Mouse (Mus musculus) midbrain, embryonic 14.5 days (tissue): Measurements from ENCODE around the gene Sord. TPM values are rescaled to one million over a fixed set of nuclear protein-coding genes. Genes with fewer than 3 reads are reported as not detected.

ENCODE experiments used
- ATAC-seq: fragments of 200-750 bp; cut with Nextera tagmentation; 2 replicates; pipeline ENCODE4 v1.8.0; 2017; ENCODE audit warnings: moderate number of reproducible peaks, moderate library complexity; ENCODE audit not compliant: low FRiP score, low TSS enrichment
- DNase-seq: peaks from one replicate; pipeline ENCODE4 v3.0.0-alpha.2; 2015
- H3K27ac ChIP-seq: fragments of 300-500 bp; sonication (generic); replicated peaks from 2 replicates; pipeline ENCODE4 v1.5.1; 2014; ENCODE audit warnings: mild to moderate bottlenecking, low read depth, low read length, moderate library complexity
- H3K27me3 ChIP-seq: fragments of 300-500 bp; sonication (generic); 2 replicates; pipeline ENCODE4 v1.6.1; 2014; ENCODE audit warnings: low read length, control low read depth, mixed read lengths; ENCODE audit not compliant: control insufficient read depth, insufficient read depth
- H3K36me3 ChIP-seq: fragments of 300-500 bp; sonication (generic); 2 replicates; pipeline ENCODE4 v1.6.1; 2014; ENCODE audit warnings: low read length, control low read depth; ENCODE audit not compliant: control insufficient read depth, insufficient read depth
- H3K4me1 ChIP-seq: fragments of 300-500 bp; sonication (generic); 2 replicates; pipeline ENCODE4 v1.6.1; 2014; ENCODE audit warnings: mild to moderate bottlenecking, antibody characterized with exemption, low read length, control low read depth; ENCODE audit not compliant: control insufficient read depth, insufficient read depth
- H3K4me2 ChIP-seq: fragments of 300-500 bp; sonication (generic); 2 replicates; pipeline ENCODE4 v1.6.1; 2014; ENCODE audit warnings: mild to moderate bottlenecking, low read length, moderate library complexity
- H3K4me3 ChIP-seq: fragments of 300-500 bp; sonication (generic); replicated peaks from 2 replicates; pipeline ENCODE4 v1.5.1; 2014; ENCODE audit warnings: low read depth, low read length
- H3K9ac ChIP-seq: fragments of 300-500 bp; sonication (generic); replicated peaks from 2 replicates; pipeline ENCODE4 v1.6.1; 2014; ENCODE audit warnings: mild to moderate bottlenecking, low read length, moderate library complexity
- H3K9me3 ChIP-seq: fragments of 300-500 bp; sonication (generic); 2 replicates; pipeline ENCODE4 v1.6.1; 2016; ENCODE audit warnings: low read length, control low read depth, mixed read lengths; ENCODE audit not compliant: control insufficient read depth
- WGBS: fragments of 180-500 bp; shearing (Covaris S2); extraction: QIAGEN DNeasy Blood & Tissue Kit; methylation state at CpG from one replicate; pipeline ENCODE4 v1.1.7; 2014; 5-methylcytosine and 5-hydroxymethylcytosine counted together
- polyA plus RNA-seq: library from polyadenylated mRNA; unstranded; fragments of >200 nt; fragmentation: Nextera tagmentation; extraction: Ambion mirVana; gene quantifications from 2 replicates; pipeline ENCODE4 v1.2.1, GENCODE M21; 2014

Gene Sord
- polyA plus RNA-seq, 1 experiment from 2014 or later, result 22.7 TPM

GRCm38 (mm10) chr2:122297271-122298095 lies 62.9 kb downstream of the Sord start:
- ATAC-seq, result no peak
- no peak overlapping the region for H3K27ac ChIP-seq
- H3K9ac ChIP-seq, result no peak overlapping the region
- no peaks in the 10 kb centered on the region for H3K9me3 ChIP-seq
- H3K4me3 ChIP-seq, result peak overlapping the region; percentile 11
- no peaks in the 10 kb centered on the region for H3K36me3 ChIP-seq
- peaks cover 85% of the 10 kb centered on the region for H3K27me3 ChIP-seq
- under 1% methylated on average over 35 of the region's 35 CpGs for WGBS
- peak overlapping the region; percentile 33 for H3K4me2 ChIP-seq
- peak; percentile 57 for DNase-seq
- peaks cover 28% of the 10 kb centered on the region for H3K4me1 ChIP-seq

GRCm38 (mm10) chr2:122298096-122298499 lies 63.5 kb downstream of the Sord start, which contains the start of gene Duox2:
Gene Duox2 (minus strand): TSS chr2:122298449.
- no peak for DNase-seq
- peaks cover 85% of the 10 kb centered on the region for H3K27me3 ChIP-seq
- ATAC-seq, result no peak
- WGBS, result under 1% methylated on average over 13 of the region's 13 CpGs
- H3K9me3 ChIP-seq, result no peaks in the 10 kb centered on the region
- H3K9ac ChIP-seq, result no peak within 1 kb of the TSS
- peaks cover 28% of the 10 kb centered on the region for H3K4me1 ChIP-seq
- no peaks in the 10 kb centered on the region for H3K36me3 ChIP-seq
- peak within 1 kb of the TSS; percentile 22 for H3K4me3 ChIP-seq
- H3K27ac ChIP-seq, result no peak within 1 kb of the TSS
- peak within 1 kb of the TSS; percentile 47 for H3K4me2 ChIP-seq

GRCm38 (mm10) chr2:122298596-122299490 lies 64.3 kb downstream of the Sord start, which contains the start of gene Duoxa2:
Gene Duoxa2 (plus strand): TSS chr2:122298900.
- under 1% methylated on average over 43 of the region's 43 CpGs for WGBS
- ATAC-seq (no peak), DNase-seq (peak; percentile 51)
- Histone ChIP-seq H3K27me3 (peaks cover 87% of the 10 kb centered on the region), H3K4me2 (peak within 1 kb of the TSS; percentile 47), H3K4me1 (peaks cover 28% of the 10 kb centered on the region), H3K27ac (no peak within 1 kb of the TSS), H3K9me3 (no peaks in the 10 kb centered on the region), H3K36me3 (no peaks in the 10 kb centered on the region), H3K4me3 (peak within 1 kb of the TSS; percentile 22), H3K9ac (no peak within 1 kb of the TSS)

GRCm38 (mm10) chr2:122299911-122300655 lies 65.5 kb downstream of the Sord start:
- Histone ChIP-seq H3K4me1 (peaks cover 28% of the 10 kb centered on the region), H3K9me3 (no peaks in the 10 kb centered on the region), H3K4me3 (peak overlapping the region; percentile 8; the same call in 1 of the 2 replicates), H3K27ac (no peak overlapping the region), H3K36me3 (no peaks in the 10 kb centered on the region), H3K27me3 (peaks cover 79% of the 10 kb centered on the region), H3K4me2 (no peak overlapping the region; the same call in 1 of the 2 replicates), H3K9ac (no peak overlapping the region)
- 8% methylated on average over 14 of the region's 14 CpGs for WGBS
- DNase-seq (no peak), ATAC-seq (no peak)

GRCm38 (mm10) chr2:122300656-122301020 lies 66.1 kb downstream of the Sord start:
- DNase-seq, result no peak
- Histone ChIP-seq H3K4me2 (peak overlapping the region; percentile 82), H3K36me3 (no peaks in the 10 kb centered on the region), H3K9ac (no peak overlapping the region), H3K9me3 (no peaks in the 10 kb centered on the region), H3K4me3 (peak overlapping the region; percentile 40), H3K4me1 (peaks cover 28% of the 10 kb centered on the region), H3K27me3 (peaks cover 75% of the 10 kb centered on the region), H3K27ac (no peak overlapping the region)
- WGBS, result 5% methylated on average over 14 of the region's 14 CpGs
- ATAC-seq, result no peak

- DNase-seq, result peak; percentile 76
- ATAC-seq, result peak; percentile 29; the same call in 1 of the 2 replicates
- Histone ChIP-seq H3K27me3 (peaks cover 69% of the 10 kb centered on the region), H3K27ac (no peak overlapping the region), H3K4me1 (peaks cover 28% of the 10 kb centered on the region), H3K9me3 (no peaks in the 10 kb centered on the region), H3K4me2 (peak overlapping the region; percentile 82), H3K36me3 (no peaks in the 10 kb centered on the region), H3K4me3 (peak overlapping the region; percentile 40), H3K9ac (peak overlapping the region; percentile 46)
- 1% methylated on average over 48 of the region's 48 CpGs for WGBS
These were observed 66.8 kb downstream of the Sord start for GRCm38 (mm10) chr2:122301081-122301920.

- no peak for DNase-seq
These were observed 67.5 kb downstream of the Sord start for GRCm38 (mm10) chr2:122301921-122302573.

More at GRCm38 (mm10) chr2:122301921-122302573, 67.5 kb downstream of the Sord start:
- ATAC-seq, result no peak
- H3K9ac ChIP-seq, result peak overlapping the region; percentile 46
- H3K27me3 ChIP-seq, result peaks cover 65% of the 10 kb centered on the region
- peak overlapping the region; percentile 82 for H3K4me2 ChIP-seq
- peaks cover 28% of the 10 kb centered on the region for H3K4me1 ChIP-seq
- no peaks in the 10 kb centered on the region for H3K36me3 ChIP-seq
- no peaks in the 10 kb centered on the region for H3K9me3 ChIP-seq
- H3K27ac ChIP-seq, result no peak overlapping the region
- H3K4me3 ChIP-seq, result peak overlapping the region; percentile 40
- 5% methylated on average over 23 of the region's 23 CpGs for WGBS
